Mouse (Mus musculus) heart, adult 18-20 months (tissue): ENCODE measurements around the gene H2afy. TPM values are rescaled to one million over a fixed set of nuclear protein-coding genes. Genes with fewer than 3 reads are reported as not detected.

Source experiments
- DNase-seq, 2 experiments: peaks; one replicate each; pipeline ENCODE4 v3.0.0; 2021 to 2022; ENCODE audit warnings: mixed read lengths in 1 of 2
- total RNA-seq, 2 experiments: library from RNA; stranded (reverse); gene quantifications; 2 replicates each; pipeline ENCODE4 v1.2.3; 2021

The H2afy gene
- total RNA-seq, 2 experiments from 2014 or later, result 47.2 to 58.4 TPM

- DNase-seq, result no peak
Observed at GRCm38 (mm10) chr13:56112980-56113379, 23.2 kb downstream of the H2afy start.

GRCm38 (mm10) chr13:56112496-56112895, 23.7 kb downstream of the H2afy start:
- no peak for DNase-seq

GRCm38 (mm10) chr13:56111601-56112000, 24.6 kb downstream of the H2afy start:
- DNase-seq, result no peak

GRCm38 (mm10) chr13:56110694-56111531, 25.2 kb downstream of the H2afy start:
- DNase-seq, result peak in 1 of 2 experiments; percentile 25

DNA sequence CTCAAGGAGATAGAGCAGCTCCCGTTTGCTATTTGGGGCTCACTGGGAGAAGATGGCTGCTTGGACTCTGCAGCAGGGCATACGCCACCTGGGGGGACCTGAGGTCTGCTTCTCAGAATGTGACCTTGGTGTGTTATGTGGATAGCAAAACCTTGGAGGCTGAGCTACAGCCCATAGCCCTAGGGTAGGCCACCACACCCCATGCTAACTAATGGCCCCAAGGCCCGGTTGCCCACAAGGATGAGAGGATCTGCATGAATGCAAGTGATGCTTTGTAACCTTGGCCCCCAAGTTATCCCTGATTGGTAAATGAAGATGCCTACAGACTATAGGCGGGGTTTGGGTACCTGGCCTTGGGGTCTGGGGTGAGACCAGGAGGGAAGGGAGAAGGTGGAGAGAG, 26.5 kb downstream of the H2afy start:
- DNase-seq, result no peak

- DNase-seq, result no peak
Observed at GRCm38 (mm10) chr13:56108849-56109519, 27.2 kb downstream of the H2afy start.

DNA sequence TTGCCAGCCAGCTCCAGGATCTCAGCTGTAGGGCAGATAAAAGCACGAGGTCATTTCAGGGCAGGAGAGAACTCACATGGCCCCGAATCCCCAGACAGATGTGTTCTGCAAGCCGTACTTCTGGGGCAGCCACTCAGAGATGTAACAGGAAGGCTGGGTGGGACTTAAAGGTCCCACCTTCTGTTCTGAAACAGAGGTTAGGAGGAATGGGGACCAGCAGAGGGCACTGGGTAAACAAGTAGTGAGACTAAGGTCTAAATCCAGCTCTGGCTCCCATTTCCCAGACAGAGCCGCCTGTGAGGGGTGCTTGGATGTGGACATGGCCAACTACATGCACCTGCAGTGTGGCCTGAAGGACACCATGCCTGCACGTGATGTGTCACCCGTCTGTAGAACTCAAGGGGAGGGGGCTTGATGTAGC, 31.2 kb downstream of the H2afy start:
- peak in 1 of 2 experiments; percentile 47 for DNase-seq

DNA sequence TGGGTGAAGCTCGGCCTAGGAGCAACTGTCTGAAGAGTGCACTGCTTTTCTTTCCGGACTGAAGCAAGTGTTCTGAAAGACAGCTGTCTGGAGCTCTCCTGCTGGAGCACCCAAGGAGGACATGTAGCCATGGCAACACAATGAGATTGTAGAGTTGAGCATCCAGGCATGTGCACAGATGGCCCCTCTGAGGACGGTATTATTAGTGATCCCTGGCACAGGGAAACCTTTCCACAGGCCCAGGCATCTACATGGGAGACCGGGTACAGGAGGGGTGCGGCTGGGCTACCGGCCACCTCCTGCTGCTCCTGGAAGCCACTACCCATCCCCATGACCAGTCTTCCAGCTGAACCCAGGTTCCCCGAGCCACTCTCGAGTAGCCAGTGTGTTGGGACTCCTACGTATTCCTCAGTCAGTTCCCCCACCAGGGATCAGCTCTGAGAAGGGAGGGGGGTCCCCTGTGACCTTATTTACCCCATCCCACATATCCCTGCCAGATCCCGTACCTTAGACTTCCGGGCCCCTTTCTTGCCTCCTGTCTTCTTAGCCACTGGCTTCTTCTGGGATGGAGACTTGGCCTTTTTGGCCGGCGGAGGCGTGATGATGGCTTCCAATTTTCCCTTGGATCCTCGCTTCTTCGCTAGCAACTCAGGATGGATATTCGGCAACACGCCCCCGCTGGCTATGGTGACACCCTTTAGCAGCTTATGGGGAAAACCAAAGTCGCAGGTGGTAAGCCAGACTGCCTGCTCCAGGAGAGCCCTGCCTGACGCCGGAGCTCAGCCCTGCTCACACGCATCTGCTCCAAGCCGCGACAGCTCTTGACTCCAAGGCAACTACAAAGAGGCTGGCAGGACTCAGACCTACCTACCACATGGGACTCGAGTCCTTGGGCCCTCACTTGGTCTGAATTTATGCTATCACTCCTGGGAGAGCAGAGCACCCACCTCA, 32.1 kb downstream of the H2afy start:
- no peak for DNase-seq

DNA sequence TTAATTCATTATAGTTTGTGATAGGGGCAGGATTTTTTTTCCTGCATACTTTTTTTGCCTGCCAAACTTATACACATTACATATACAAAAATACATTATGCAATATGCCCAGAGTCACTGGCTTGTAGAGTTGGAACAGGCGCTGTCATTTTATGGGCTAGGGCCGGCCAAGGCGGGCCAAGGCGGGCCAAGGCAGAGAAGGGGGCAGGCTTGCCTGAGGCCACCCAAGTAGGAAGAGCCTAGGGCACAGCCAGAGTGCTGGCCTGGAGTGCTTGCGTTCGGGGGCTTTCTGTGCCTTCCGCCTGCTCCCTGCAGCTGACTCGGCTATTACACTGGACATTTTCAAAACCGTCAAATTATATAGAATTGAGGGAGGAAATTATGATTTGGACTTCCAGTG, 34.0 kb downstream of the H2afy start:
- DNase-seq, result no peak

- no peak for DNase-seq
Observed at GRCm38 (mm10) chr13:56095601-56096195, 40.5 kb downstream of the H2afy start.

- no peak for DNase-seq
Observed at GRCm38 (mm10) chr13:56094544-56094943, 41.6 kb downstream of the H2afy start.

DNA sequence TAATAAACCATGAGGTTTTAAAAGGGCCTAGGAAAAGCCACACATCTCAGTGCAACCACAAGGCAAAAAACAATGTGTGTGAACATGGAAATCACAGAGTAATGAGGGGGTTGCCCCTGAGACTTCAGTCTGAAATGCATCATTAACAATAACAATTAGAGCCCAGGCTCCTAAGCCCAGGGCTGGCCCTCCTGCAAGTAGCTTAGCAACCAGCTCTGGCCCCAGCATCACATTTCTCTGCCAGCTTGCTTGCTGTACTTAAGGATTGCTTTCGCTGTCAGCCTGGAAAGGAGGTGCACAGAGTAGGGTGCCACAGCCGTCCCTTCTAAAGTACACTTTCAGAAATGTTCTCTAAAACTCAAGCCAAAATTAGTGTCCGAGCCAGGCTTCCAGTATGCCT, 42.5 kb downstream of the H2afy start:
- peak in 1 of 2 experiments; percentile 36 for DNase-seq

GRCm38 (mm10) chr13:56092606-56093005, 43.6 kb downstream of the H2afy start:
- DNase-seq, result peak; percentile 31 to 51

DNA sequence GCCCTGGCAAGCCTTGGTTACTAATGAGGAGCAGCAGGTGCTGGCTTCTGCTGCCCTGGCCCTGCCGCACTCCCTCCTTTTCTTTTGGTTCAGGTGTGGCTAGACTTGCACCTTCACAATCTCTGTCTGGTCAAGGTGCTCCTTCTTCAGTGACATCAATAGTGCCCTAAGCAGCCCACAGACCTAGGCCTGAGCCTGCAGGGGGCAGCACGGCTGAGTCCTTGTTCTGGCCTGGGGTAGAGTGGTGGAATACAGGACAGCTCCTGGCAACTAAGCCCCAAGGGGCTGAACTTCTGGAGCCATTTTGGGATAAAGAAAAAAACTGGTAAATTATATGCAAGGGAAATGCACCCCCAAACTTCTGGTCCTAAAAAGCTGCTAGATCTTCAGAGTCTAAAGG, 45.6 kb downstream of the H2afy start:
- no peak for DNase-seq

GRCm38 (mm10) chr13:56088602-56089001, 47.6 kb downstream of the H2afy start:
- no peak for DNase-seq

GRCm38 (mm10) chr13:56087936-56088335, 48.2 kb downstream of the H2afy start:
- DNase-seq, result peak; percentile 63 to 68

- peak; percentile 27 to 41 for DNase-seq
Observed at GRCm38 (mm10) chr13:56084146-56084905, 51.8 kb downstream of the H2afy start.

DNA sequence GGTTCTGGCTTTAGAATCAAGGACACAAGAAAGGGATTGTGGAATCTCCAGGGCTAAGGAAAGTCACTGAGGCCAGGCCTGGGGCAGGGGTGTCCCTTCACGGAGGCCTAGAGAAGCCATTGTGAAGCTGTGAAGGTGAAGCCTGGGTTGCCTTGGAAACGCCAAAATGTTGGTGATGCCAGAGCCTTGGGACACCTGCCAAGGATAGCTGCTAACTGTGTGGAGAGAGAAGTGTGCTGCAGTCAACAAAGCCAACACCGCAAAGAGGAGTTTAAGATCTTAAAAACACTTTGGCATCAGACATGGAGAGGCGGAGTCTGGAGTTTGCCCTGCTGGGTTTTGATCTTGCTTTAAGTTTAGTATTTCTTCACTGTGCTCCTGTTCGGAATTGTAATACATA, 54.5 kb downstream of the H2afy start:
- DNase-seq, result no peak

- no peak for DNase-seq
Observed at GRCm38 (mm10) chr13:56079616-56080015, 56.5 kb downstream of the H2afy start.

DNA sequence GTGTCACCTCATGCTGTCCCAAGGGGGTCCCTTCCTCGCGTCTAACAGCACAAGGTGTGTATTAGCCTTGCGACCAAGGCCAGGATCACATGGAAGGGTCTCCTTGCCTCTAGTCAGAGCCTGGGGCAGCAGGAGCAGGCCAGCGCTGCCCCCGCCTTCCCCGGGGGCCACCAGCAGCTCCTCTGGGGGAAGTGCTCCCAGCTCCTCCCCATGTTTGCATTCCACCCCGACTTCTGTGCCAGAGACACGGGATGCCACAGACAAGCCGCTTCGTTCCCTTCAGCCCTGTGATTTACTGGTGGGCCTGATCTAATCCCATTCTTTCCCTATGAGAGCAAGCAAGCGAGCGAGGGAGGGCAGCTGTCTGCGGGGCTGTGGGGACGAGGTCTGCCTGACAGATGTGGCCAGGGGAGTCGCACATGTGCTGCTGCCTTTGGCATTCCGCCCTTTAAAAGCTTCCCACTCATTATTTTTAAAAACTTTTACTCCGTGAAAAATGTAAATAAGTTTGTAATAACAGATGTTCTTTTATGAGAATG, 57.4 kb downstream of the H2afy start:
- no peak for DNase-seq

- no peak for DNase-seq
Observed at GRCm38 (mm10) chr13:56075930-56076329, 60.2 kb downstream of the H2afy start.
